Mouse (Mus musculus) thymus, adult 2 months (tissue): ENCODE results near the gene Ephx3. TPM values are rescaled to one million over a fixed set of nuclear protein-coding genes. Genes with fewer than 3 reads are reported as not detected.
"Not testable (repeated sequence)": the region's sequence is repeated elsewhere in the genome, so short reads cannot be mapped to it uniquely, and the experiment has no call there.

Source experiments
- DNase-seq: peaks from one replicate; pipeline ENCODE4 v3.0.0; 2021
- H3K27ac ChIP-seq: fragments of 200-500 bp; 2 replicates; pipeline ENCODE4 v1.5.1; 2012; ENCODE audit warnings: low read length, control low read depth; ENCODE audit not compliant: control insufficient read depth, insufficient read depth
- H3K27me3 ChIP-seq: fragments of 200-500 bp; 2 replicates; pipeline ENCODE4 v1.6.1; 2012; ENCODE audit warnings: mild to moderate bottlenecking, low read length, moderate library complexity, mixed read lengths; ENCODE audit not compliant: control insufficient read depth, insufficient read depth
- H3K36me3 ChIP-seq: fragments of 200-500 bp; 2 replicates; pipeline ENCODE4 v1.6.1; 2012; ENCODE audit warnings: mild to moderate bottlenecking, low read length, moderate library complexity; ENCODE audit not compliant: control insufficient read depth, insufficient read depth
- H3K4me1 ChIP-seq: fragments of 200-500 bp; replicated peaks from 2 replicates; pipeline ENCODE4 v1.6.1; 2012; ENCODE audit warnings: low read length; ENCODE audit not compliant: control insufficient read depth, insufficient read depth
- H3K4me3 ChIP-seq: fragments of 200-500 bp; 2 replicates; pipeline ENCODE4 v1.5.1; 2012; ENCODE audit warnings: mild to moderate bottlenecking, low read length, control low read depth, moderate library complexity; ENCODE audit not compliant: control insufficient read depth, insufficient read depth
- CTCF ChIP-seq: fragments of 200-500 bp; IDR thresholded peaks from 2 replicates; pipeline ENCODE4 v1.5.1; 2012; ENCODE audit warnings: mild to moderate bottlenecking, control low read depth, low read length, moderate library complexity, borderline replicate concordance; ENCODE audit not compliant: control insufficient read depth, poor library complexity, insufficient read depth; ENCODE audit errors: extremely low read depth
- POLR2A ChIP-seq: fragments of 200-500 bp; IDR thresholded peaks from 2 replicates; pipeline ENCODE4 v1.6.1; 2012; ENCODE audit warnings: mild to moderate bottlenecking, low read length, control low read depth, moderate library complexity; ENCODE audit not compliant: control insufficient read depth, poor library complexity, insufficient read depth; ENCODE audit errors: extremely low read depth
- whole genome bisulfite sequencing: fragments of 180-500 bp; shearing (Covaris S2); methylation state at CpG from one replicate; pipeline ENCODE4 v1.1.7; 2018; 5-methylcytosine and 5-hydroxymethylcytosine counted together
- polyA plus RNA-seq: library from polyadenylated mRNA; depleted of rRNA; stranded (reverse); fragments of >200 nt; gene quantifications from 2 replicates; pipeline ENCODE4 v1.2.3, GENCODE M21; 2012; rRNA removed

Gene Ephx3
- polyA plus RNA-seq, result 1.9 and 2.0 TPM in 2 replicates

DNA sequence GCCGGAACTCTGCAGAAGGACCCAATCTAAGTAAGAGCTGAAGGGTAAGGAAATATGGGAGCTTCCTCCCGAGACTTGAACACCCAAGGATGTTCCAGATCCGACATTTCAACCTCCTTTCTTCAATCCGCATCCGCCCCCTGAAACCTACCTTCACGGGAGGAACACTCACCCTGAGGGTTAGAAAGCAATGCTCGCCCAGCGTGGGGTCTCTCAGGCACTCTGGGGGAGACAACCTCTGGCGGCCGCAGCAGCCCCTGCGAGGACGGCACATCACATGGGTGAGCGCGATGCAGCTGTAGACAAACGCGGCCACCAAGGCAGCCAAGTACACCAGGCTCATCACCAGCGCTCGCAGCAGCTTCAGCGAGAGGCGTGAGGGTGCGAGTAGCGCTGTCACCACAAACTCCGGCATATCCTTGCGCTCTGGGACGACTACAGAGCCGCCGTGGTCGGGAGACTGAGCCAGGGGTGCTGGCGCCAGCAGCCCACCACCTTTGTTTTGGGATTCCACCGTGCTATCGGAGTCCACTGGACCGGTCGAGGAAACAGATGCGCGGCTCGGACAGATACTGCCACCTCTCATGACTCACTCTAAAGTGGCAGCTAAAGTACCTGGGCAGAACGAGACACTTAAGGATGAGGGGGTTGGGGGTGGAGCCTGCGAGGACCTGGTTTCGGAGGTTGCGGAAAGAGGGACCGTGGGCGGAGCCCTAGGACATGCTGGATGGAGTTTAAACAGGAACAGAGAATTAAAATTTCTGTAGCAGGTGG, at the start of gene Ephx3:
Gene Ephx3 (minus strand): TSS at position 687 of the 774 bp plus-strand sequence.
- H3K27me3 ChIP-seq, result no peaks in the 10 kb centered on the region
- DNase-seq, result peak; percentile 20
- TF ChIP-seq POLR2A (no peak), CTCF (no peak)
- peak within 1 kb of the TSS; percentile 39 for H3K4me3 ChIP-seq
- no peaks in the 10 kb centered on the region for H3K36me3 ChIP-seq
- WGBS, result 20% methylated on average over 42 of the region's 42 CpGs
- H3K4me1 ChIP-seq, result peaks cover 17% of the 10 kb centered on the region
- H3K27ac ChIP-seq, result no peak within 1 kb of the TSS

DNA sequence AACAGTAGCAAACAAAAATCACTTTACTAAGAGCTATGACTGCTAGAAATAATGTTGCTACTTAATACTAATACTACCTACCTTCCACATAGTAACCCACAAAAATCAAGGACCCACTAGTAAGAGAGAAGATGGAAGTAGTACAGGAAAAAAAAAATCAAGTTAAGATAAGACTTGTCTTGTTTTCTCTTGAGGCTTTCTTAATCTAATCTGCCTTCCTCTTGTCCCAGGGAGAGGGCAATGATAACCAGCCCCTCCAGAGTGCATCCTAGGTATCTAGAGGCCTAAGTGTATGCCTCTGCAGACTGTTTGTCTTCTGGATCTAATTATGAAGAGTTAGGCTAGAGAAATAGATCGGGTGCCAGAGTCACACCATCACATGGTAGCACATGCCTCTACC, 49.2 kb upstream of the Ephx3 start:
- TF ChIP-seq POLR2A (no peak), CTCF (no peak)
- peaks cover 5% of the 10 kb centered on the region; the same call in 1 of the 2 replicates for H3K36me3 ChIP-seq
- no peaks in the 10 kb centered on the region for H3K27me3 ChIP-seq
- H3K4me3 ChIP-seq, result no peak overlapping the region
- 87% methylated on average over 1 of the region's 1 CpGs for WGBS
- H3K4me1 ChIP-seq, result 0 out of 2 replicates have a peak, but pooled peaks cover 3% of the 10 kb centered on the region
- no peak for DNase-seq
- H3K27ac ChIP-seq, result no peak overlapping the region

GRCm38 (mm10) chr17:32235534-32236191, 46.3 kb upstream of the Ephx3 start:
- Histone ChIP-seq H3K4me3 (no peak overlapping the region), H3K36me3 (0 out of 2 replicates have a peak, but pooled peaks cover 5% of the 10 kb centered on the region), H3K27me3 (no peaks in the 10 kb centered on the region), H3K27ac (no peak overlapping the region), H3K4me1 (no peaks in the 10 kb centered on the region)
- no peak for DNase-seq
- TF ChIP-seq POLR2A (no peak), CTCF (no peak)
- 87% methylated on average over 5 of the region's 5 CpGs for WGBS

DNA sequence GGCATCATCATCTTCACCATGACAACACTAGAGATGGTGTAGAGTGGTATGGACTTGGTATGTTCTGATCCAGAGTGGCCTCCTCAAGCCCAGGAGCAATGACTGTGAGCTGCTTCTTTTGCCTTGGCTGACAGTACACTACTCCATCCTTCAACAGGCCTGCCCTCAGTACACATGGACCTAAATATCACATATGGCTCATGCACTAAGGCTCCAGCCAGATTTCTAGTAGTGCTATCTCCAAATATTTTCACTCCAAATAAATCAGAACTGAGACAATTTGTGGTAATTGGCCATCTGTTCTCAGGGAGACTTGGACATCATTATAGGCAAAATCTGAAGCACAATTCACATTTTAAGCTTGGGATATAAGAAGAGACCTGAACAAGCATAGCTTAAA, 43.8 kb upstream of the Ephx3 start:
- no peaks in the 10 kb centered on the region for H3K4me1 ChIP-seq
- no peak for DNase-seq
- H3K4me3 ChIP-seq, result no peak overlapping the region
- H3K27ac ChIP-seq, result no peak overlapping the region
- peaks cover 16% of the 10 kb centered on the region for H3K36me3 ChIP-seq
- TF ChIP-seq CTCF (no peak), POLR2A (no peak)
- no peaks in the 10 kb centered on the region for H3K27me3 ChIP-seq

DNA sequence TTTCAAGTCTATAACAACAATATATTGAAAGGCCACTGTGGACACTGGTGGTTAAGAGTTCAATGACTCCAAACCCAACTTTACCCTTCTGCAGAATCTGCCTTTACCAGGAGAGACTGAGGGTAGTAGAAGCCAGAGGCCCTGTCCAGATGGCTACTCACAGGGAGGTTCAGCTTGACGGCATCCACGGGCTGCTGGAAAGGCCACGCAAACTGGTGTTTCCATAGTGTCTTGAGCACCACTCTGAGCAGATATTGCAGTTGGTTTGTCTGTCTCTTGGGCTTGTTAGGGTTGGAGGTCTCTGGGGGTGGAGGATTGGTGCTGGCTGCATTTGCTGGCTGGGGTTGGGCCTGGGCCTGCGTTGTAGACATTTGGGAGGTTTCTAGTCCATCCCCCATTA, 39.9 kb upstream of the Ephx3 start:
- WGBS, result 96% methylated on average over 4 of the region's 4 CpGs
- TF ChIP-seq POLR2A, result no peak
- TF ChIP-seq CTCF, result no peak
- peaks cover 49% of the 10 kb centered on the region for H3K36me3 ChIP-seq

GRCm38 (mm10) chr17:32220873-32221272, 31.5 kb upstream of the Ephx3 start:
- no peaks in the 10 kb centered on the region for H3K27me3 ChIP-seq
- DNase-seq, result no peak
- H3K27ac ChIP-seq, result no peak overlapping the region
- TF ChIP-seq CTCF (no peak), POLR2A (no peak)
- WGBS, result 77% methylated on average over 3 of the region's 3 CpGs
- peaks cover 94% of the 10 kb centered on the region for H3K36me3 ChIP-seq
- H3K4me1 ChIP-seq, result no peaks in the 10 kb centered on the region
- no peak overlapping the region for H3K4me3 ChIP-seq

More for the DNA sequence above, 39.9 kb upstream of the Ephx3 start:
- no peak overlapping the region for H3K27ac ChIP-seq
- H3K4me3 ChIP-seq, result no peak overlapping the region
- no peaks in the 10 kb centered on the region for H3K4me1 ChIP-seq
- DNase-seq, result no peak
- H3K27me3 ChIP-seq, result no peaks in the 10 kb centered on the region

- H3K4me1 ChIP-seq, H3K27me3 ChIP-seq, H3K4me3 ChIP-seq, DNase-seq, H3K27ac ChIP-seq: not testable (repeated sequence)
- H3K36me3 ChIP-seq, result peaks cover 86% of the 10 kb centered on the region
- TF ChIP-seq CTCF, result peak; percentile 46; the same call in 1 of the 2 replicates
- 83% methylated on average over 4 of the region's 4 CpGs for WGBS
These were observed 26.2 kb upstream of the Ephx3 start for GRCm38 (mm10) chr17:32215587-32215986.

DNA sequence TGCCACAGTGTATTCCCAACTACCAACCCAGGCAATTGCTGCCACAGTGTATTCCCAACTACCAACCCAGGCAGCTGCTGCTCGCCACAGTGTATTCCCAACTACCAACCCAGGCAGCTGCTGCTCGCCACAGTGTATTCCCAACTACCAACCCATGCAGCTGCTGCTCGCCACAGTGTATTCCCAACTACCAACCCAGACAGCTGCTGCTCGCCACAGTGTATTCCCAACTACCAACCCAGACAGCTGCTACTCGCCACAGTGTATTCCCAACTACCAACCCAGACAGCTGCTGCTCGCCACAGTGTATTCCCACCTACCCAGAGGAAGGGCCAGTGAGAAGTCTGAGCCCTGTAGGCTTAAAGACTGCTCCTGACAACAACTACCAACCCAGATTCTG, 22.2 kb upstream of the Ephx3 start:
- 89% methylated on average over 6 of the region's 6 CpGs for WGBS
- H3K4me3 ChIP-seq, DNase-seq, H3K4me1 ChIP-seq, H3K27me3 ChIP-seq, H3K27ac ChIP-seq: not testable (repeated sequence)
- peaks cover 82% of the 10 kb centered on the region for H3K36me3 ChIP-seq
